Mouse (Mus musculus) T-helper 2 cell (primary cell): ENCODE data around the gene Jarid2.
"Not testable (repeated sequence)": the region's sequence is repeated elsewhere in the genome, so short reads cannot be mapped to it uniquely, and the experiment has no call there.

Source experiments
- in situ Hi-C: fragments of 300-600 bp; cut with MboI, MseI; formaldehyde crosslinking; loops from one replicate; pipeline ENCODE4 v1.15.1; 2025; ENCODE audit warnings: high pct_unique_total_duplicates

Jarid2 gene

DNA sequence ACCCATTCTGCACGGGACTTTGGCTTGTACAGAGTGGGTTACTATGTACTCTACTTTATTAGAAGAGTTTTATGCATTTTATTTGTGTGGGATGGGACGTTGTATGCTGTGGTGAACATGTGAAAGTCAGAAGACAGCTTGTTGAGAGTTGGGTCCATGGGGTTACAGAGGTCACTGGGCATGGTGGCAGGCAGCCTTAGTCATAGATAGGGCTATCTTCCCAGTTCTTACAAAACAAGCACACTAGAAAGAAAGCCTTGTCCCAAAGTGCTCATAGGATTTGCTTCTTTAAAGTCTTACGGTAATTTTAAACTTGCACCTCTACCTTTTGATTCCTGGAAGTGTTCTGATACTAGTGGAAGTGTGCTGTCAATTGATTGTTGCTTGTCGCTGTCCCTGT is 103.6 kb downstream of the Jarid2 start:
- in situ Hi-C loops = loop anchor here (10.0 kb wide), 1 partner anchor 1432 kb away; no protein-coding TSS in a partner anchor

DNA sequence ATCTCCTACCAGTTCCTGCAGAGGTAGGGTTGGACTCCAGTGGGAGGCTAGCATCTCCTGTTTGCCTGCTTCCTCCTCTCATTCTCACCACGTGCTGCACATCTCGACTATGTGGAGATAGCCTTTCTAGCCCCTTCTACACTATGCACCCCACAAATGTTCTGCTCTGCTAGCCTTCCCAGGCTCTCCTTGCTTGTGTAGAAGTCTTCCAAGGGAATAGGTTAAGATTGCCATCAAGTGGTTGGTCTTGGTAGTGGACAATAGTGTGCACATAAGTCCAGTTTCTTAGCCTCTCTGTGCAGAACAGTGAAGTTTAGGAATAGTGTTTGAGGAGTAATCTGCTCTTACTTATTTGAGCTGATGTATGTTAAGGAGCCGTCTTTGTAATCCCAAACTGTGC is 104.1 kb downstream of the Jarid2 start:
- in situ Hi-C loops = loop anchor here (10.0 kb wide), 1 partner anchor 1431 kb away; no protein-coding TSS in a partner anchor

DNA sequence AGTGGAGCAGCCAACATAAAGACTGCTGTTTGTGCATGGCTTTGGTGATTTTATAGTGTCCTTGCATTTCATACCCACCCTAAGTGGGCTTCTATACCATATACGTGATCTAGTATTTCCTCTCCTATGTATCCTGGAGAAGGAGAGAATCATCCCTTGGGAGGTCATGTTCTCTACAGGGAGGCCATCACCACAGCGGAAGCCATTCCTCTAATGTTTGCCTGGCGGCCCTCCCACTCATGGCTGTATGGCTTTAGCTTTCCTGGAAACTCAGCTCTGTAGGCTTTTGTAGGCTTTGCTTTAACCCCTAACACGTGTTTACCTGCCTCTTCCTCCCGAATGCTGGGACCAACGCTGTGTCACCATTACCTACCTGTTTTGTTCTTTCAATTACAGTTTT is 108.2 kb downstream of the Jarid2 start:
- in situ Hi-C loops = loop anchor here (10.0 kb wide), 1 partner anchor 1427 kb away; no protein-coding TSS in a partner anchor

DNA sequence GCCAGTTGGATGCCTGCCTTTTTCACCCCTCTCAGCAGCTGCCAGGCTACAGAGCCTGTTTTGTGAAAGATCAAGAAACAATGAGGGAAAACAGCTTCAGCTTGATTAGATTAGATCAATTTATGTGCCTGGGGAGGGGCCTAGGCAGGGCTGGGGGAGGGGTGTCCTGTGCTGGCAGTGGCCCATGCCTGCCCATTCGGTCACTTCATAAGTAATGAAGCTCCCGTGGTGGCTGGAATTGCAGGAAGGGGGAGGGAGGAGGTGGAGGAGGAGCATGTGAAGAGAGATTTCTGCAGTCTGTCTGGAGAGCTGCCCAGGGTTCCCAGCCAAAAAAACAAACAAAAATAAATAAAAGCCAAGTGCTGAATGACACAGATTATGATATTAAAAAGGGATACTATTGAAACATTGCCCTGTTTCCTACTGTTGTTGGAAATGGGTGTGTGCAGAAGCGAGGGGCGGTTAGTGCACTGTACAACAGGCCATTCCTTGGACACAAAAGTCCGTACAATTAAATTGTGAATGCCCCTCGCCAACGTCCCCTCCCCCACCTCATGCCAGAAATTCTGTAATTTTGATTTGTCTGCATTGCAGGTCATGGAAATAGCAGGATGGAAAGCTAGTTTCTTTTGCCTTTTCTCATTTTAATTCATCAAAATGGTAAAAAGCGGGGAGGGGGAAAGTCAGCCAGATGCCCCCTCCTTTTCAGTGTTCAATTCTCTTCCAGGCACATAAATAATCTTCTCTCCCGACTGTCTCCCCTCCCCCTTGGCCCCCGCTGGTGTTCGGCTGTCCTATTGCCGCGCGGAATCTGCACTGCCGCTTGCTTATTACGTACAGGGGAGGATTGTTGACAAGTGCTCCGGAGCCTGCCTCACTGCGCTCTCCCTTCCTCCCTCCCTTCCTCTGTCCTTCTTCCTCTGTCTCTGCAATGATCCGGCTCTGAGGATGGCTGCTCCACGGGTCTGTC is 110.9 kb downstream of the Jarid2 start:
- in situ Hi-C loops = loop anchor here (10.0 kb wide), 1 partner anchor 1425 kb away; no protein-coding TSS in a partner anchor

DNA sequence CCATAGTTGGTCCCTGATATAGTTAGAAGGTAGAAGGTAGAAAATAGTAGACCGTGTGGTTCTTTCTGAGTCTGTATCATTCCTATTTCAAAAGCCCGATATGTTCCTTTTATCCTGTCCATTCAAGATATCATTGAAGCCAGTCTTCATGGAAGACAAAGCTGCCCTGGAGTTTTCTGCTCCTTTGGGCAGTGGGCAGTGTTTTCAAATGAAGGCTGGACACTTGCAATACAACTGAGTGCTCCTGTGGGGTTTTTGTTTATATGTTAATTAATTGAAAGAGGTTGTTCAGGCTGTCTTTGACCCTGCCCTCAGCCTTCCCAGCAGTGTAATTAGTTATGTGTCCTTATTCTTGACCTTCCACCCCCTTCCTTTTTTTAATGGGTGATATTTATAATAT is 122.2 kb downstream of the Jarid2 start:
- in situ Hi-C loops = no loop called here

DNA sequence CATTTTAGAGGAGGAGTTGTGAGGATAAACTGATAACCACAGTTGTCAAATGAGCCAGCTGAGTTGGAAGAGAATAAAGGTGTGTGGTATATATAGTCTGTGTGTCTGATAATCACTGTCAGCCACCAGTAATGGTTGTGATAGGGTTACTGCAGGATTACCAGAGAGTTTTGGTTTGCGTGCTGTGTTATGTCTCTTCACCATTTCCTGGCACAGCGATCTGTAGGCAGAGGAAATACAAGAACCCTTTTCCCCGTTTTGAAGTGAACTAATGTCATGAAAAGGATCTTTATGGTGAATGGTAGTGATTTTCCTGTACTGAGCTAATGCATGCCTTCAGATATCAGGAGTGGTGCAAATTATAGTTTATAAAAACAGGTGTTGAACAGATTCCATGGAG is 122.8 kb downstream of the Jarid2 start:
- in situ Hi-C loops = no loop called here

DNA sequence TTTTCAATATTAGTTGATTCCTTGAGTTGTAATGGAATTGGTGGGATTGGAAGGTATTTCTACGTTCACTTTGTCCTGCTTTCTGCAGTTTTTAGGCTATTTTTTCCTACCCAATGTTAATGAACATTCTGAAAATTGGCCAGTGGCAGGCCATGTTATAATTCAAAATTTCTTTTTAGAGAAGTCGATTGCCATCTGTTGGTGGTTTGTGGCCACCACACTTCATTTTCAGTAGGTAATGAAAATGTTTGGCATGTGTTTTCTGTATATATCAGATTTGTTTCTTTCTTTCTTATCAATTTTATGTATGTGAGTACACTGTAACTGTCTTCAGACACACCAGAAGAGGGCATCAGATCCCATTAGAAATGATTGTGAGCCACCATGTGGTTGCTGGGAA is 136.3 kb downstream of the Jarid2 start:
- in situ Hi-C loops = no loop called here

- in situ Hi-C loops = no loop called here
These were observed 138.9 kb downstream of the Jarid2 start for GRCm38 (mm10) chr13:44868037-44868650.

GRCm38 (mm10) chr13:44869418-44870119 is 140.3 kb downstream of the Jarid2 start:
- in situ Hi-C loops = not testable (repeated sequence)

- in situ Hi-C loops = no loop called here
These were observed 147.5 kb downstream of the Jarid2 start for GRCm38 (mm10) chr13:44876799-44877198.

DNA sequence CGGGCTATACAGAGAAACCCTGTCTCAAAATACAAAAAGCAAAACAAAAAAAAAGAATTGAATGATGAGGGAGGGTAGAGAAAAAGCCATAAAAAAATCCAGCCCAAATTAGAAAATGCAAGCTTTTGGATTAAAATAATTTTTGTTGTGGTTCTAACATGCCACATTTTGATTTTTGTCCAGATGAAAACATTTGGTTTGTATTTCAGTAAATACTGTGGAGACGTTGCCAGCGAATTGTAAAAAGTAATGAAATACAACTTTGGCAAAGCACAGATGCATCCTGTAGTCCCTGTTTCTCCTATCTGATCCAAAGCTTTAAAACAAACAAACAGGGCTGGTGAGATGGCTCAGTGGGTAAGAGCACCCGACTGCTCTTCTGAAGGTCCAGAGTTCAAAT is 151.7 kb downstream of the Jarid2 start:
- in situ Hi-C loops = no loop called here

DNA sequence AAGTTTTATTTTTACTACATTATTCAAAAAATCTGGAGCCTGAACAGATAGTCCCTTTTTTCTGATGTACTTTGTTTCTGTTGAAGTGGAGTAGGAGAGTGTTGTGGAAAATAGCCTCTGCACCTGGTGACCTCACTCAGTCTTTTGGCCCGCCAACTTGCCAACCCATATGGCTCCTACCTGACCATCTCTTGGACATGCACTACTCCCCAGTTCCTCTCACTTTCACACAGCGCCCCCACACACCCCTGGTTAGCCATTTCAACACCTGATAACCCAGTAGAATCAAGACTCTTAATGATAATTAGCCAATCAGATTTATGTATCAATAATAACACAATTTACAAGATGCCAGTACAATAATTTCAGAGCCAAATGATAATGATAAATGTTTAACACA is 156.9 kb downstream of the Jarid2 start:
- in situ Hi-C loops = no loop called here

DNA sequence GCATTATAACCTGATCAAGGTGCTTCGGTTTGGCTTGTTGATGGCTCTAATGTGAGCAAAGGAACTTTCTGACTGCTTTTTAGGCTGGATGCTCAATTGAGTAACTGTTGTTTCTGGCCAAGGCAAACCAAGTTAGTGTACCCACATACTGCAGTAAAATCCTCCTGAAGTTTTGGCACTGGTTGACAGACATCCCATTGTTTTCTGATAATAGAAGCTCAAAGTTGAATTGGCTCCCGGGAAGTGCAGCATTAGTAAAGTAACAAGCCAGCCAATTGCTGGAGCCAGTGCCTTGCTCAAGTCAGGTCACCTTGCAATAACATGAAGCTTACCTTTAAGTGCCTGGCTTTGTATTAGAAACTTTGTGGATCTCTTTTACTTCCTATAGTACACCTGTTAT is 161.3 kb downstream of the Jarid2 start:
- in situ Hi-C loops = no loop called here

GRCm38 (mm10) chr13:44891813-44892730 is 162.8 kb downstream of the Jarid2 start:
- in situ Hi-C loops = no loop called here

- in situ Hi-C loops = no loop called here
These were observed 166.9 kb downstream of the Jarid2 start for GRCm38 (mm10) chr13:44896211-44896610.

DNA sequence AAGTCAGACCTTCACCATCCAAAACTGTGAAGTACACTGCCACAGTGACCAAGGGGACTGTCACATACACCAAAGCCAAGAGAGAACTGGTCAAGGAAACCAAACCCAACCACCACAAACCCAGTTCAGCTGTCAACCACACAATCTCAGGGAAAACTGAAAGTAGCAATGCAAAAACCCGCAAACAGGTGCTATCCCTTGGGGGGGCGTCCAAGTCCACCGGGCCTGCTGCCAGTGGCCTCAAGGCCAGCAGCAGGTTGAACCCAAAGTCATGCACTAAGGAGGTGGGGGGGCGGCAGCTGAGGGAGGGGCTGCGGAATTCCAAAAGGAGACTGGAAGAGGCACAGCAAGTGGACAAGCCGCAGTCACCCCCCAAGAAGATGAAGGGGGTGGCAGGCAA is 173.0 kb downstream of the Jarid2 start:
- in situ Hi-C loops = no loop called here

DNA sequence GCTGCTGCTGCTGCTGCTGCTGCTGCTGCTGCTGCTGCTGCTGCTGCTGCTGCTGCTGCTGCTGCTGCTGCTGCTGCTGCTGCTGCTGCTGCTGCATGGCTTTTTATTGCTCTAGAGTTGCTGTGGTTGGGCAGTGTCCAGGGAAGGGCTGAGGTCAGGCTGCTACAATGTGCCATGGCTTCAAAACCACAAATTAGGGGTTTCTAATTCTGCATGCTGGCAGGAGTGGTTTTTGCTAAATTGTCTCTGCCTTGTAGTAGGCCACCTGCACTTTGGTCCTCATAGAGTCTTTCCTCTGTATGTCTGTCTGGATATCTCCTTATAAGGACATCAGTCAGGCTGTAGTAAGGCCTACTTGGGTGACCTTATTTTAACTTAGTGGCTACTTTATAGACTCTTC is 174.1 kb downstream of the Jarid2 start:
- in situ Hi-C loops = no loop called here

- in situ Hi-C loops = no loop called here
These were observed 175.0 kb downstream of the Jarid2 start for GRCm38 (mm10) chr13:44904271-44904670.

DNA sequence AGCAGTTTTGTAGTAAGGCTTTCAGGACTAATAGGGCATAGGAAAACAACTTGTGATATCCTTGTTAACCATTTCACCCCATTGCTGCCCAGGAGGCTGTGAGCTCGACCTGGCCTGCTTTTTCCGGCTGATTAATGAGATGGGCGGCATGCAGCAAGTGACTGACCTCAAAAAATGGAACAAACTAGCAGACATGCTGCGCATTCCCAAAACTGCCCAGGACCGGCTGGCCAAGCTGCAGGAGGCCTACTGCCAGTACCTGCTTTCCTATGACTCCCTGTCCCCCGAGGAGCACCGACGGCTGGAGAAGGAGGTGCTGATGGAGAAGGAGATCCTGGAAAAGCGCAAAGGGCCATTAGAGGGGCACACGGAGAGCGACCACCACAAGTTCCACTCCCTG is 176.9 kb downstream of the Jarid2 start:
- in situ Hi-C loops = no loop called here

GRCm38 (mm10) chr13:44907702-44908101 is 178.4 kb downstream of the Jarid2 start:
- in situ Hi-C loops = no loop called here

GRCm38 (mm10) chr13:44908790-44909189 is 179.5 kb downstream of the Jarid2 start:
- in situ Hi-C loops = no loop called here
